In the genomic region with DNA sequence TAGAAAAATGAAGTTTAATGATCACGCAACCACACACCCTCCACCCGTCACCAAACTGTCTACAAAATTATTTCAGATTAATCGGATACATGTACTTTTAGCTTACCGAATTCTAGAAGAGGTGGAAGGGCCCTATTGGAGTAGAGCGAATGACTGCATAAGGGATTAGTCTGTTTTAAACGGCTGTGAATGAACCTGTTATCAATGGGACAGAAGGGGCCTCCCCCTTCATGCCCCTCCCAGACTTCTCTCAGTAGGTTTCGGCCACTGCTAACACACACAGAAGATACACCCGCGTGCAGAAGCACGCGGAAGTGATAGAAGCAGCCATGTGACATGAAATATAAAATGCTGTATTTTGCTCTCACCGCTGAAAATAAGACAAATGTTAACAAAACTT, we compare ENCODE assay signal across 8 mouse cellular contexts. TPM values are rescaled to one million over a fixed set of nuclear protein-coding genes. Genes with fewer than 3 reads are reported as not detected.
A peak's percentile ranks its signal among the peaks of the same experiment; 100 is the strongest.
DNase-seq lines count a peak whose midpoint lies in the region; ATAC-seq and TF ChIP-seq lines count a peak whose summit lies in the region.

Fgfbp3 (minus strand) TSS at position 150 of the 400 bp plus-strand sequence.

- no peak for TF ChIP-seq CTCF in layer of hippocampus, adult 2 months (conservative IDR thresholded peaks at IDR 0.05)

- peak; percentile 85 for ATAC-seq in liver, embryonic 11.5 days (replicated peaks; ENCODE audit: low FRiP score)

- DNase-seq in layer of hippocampus, adult 2 months (ENCODE audit: low spot score in 2 of 2) = no peak
- DNase-seq in layer of hippocampus, adult 9-11 months = no peak
- DNase-seq in MEL-GATA-1-ER (ENCODE audit: extremely low read depth, low read depth) = peak; percentile 92
- peak; percentile 33 for DNase-seq in forebrain, embryonic 10.5 days (ENCODE audit: extremely low spot score, low spot score)
- DNase-seq in liver, embryonic 11.5 days (ENCODE audit: low spot score) = peak; percentile 48
- DNase-seq in splenic B cell, adult 2 months (ENCODE audit: low read depth, low spot score) = peak; percentile 75
- no peak for DNase-seq in right cerebral cortex, adult 18-20 months
- DNase-seq in lung, postnatal 10 days = no peak

- H3K9ac ChIP-seq in liver, embryonic 11.5 days (ENCODE audit: low read depth, low read length) = peak within 1 kb of the TSS; percentile 78

- H3K4me1 ChIP-seq in forebrain, embryonic 10.5 days = peaks cover 30% of the 10 kb centered on the region
- peaks cover 2% of the 10 kb centered on the region; the same call in 1 of the 2 replicates for H3K4me1 ChIP-seq in liver, embryonic 11.5 days (replicated peaks; ENCODE audit: control insufficient read depth, insufficient read depth, low read length)

- WGBS in forebrain, embryonic 10.5 days = 6% methylated on average over 12 of the region's 12 CpGs
- 7% methylated on average over 12 of the region's 12 CpGs for WGBS in liver, embryonic 11.5 days

- H3K36me3 ChIP-seq in forebrain, embryonic 10.5 days (replicated peaks) = peaks cover 5% of the 10 kb centered on the region
- no peaks in the 10 kb centered on the region for H3K36me3 ChIP-seq in liver, embryonic 11.5 days (ENCODE audit: control insufficient read depth, insufficient read depth, low read length)
- no peaks in the 10 kb centered on the region for H3K36me3 ChIP-seq in splenic B cell, adult 2 months (ENCODE audit: control insufficient read depth, insufficient read depth, low read length, poor library complexity, severe bottlenecking)

- peak within 1 kb of the TSS; percentile 91 for H3K4me3 ChIP-seq in layer of hippocampus, adult 2 months
- H3K4me3 ChIP-seq in forebrain, embryonic 10.5 days = peak within 1 kb of the TSS; percentile 70
- H3K4me3 ChIP-seq in liver, embryonic 11.5 days (ENCODE audit: low read depth, low read length) = peak within 1 kb of the TSS; percentile 75

- no peaks in the 10 kb centered on the region for H3K9me3 ChIP-seq in forebrain, embryonic 10.5 days
- no peaks in the 10 kb centered on the region for H3K9me3 ChIP-seq in liver, embryonic 11.5 days (ENCODE audit: control insufficient read depth, low read length)

- H3K27ac ChIP-seq in layer of hippocampus, adult 2 months = peak within 1 kb of the TSS; percentile 93
- H3K27ac ChIP-seq in forebrain, embryonic 10.5 days = peak within 1 kb of the TSS; percentile 98
- peak within 1 kb of the TSS; percentile 63 for H3K27ac ChIP-seq in liver, embryonic 11.5 days (ENCODE audit: low read depth, low read length)

- H3K27me3 ChIP-seq in forebrain, embryonic 10.5 days (ENCODE audit: poor library complexity, severe bottlenecking) = no peaks in the 10 kb centered on the region
- no peaks in the 10 kb centered on the region for H3K27me3 ChIP-seq in liver, embryonic 11.5 days (replicated peaks; ENCODE audit: control insufficient read depth, insufficient read depth, low read length)
- no peaks in the 10 kb centered on the region; the same call in 1 of the 2 replicates for H3K27me3 ChIP-seq in splenic B cell, adult 2 months (ENCODE audit: control insufficient read depth, insufficient read depth, low read length, poor library complexity, severe bottlenecking)

- peak within 1 kb of the TSS; percentile 82 for H3K4me2 ChIP-seq in liver, embryonic 11.5 days

RNA-seq across cellular contexts. Expression of gene Fgfbp3, which starts in this region (rescaled TPM):
- 1 to 10 TPM; 6.9 to 9.0 TPM for total RNA-seq in layer of hippocampus, adult 2 months (2021)
- 17.9 and 19.4 TPM in 2 replicates for polyA plus RNA-seq in forebrain, embryonic 10.5 days (2016; fragmentation: Nextera tagmentation; extraction: Ambion mirVana)
- 3.0 and 3.1 TPM in 2 replicates for polyA plus RNA-seq in liver, embryonic 11.5 days (2014; fragmentation: Nextera tagmentation; extraction: Ambion mirVana)

Comparison
In these comparisons a context has a peak if more than half of its experiments do, and no peak if none do; other contexts are left out.
1. DNase-seq: peak in MEL-GATA-1-ER (single experiment), forebrain, embryonic 10.5 days (single experiment), liver, embryonic 11.5 days (single experiment) and splenic B cell, adult 2 months (single experiment); none in layer of hippocampus, adult 2 months (0 of 2), layer of hippocampus, adult 9-11 months (single experiment), right cerebral cortex, adult 18-20 months (single experiment) and lung, postnatal 10 days (single experiment).
2. Peak in every context shown above with its lines, with median percentiles within 50 percentile points of each other: H3K27ac ChIP-seq and H3K4me3 ChIP-seq.